Mouse (Mus musculus): Measurements from ENCODE around the gene Gm17660.

Gene Gm17660

GRCm38 (mm10) chr5:104077508-104077907 lies at the start of gene Gm17660:
TSS of gene Gm17660 (minus strand) at chr5:104077608.
- no peak for DNase-seq

DNA sequence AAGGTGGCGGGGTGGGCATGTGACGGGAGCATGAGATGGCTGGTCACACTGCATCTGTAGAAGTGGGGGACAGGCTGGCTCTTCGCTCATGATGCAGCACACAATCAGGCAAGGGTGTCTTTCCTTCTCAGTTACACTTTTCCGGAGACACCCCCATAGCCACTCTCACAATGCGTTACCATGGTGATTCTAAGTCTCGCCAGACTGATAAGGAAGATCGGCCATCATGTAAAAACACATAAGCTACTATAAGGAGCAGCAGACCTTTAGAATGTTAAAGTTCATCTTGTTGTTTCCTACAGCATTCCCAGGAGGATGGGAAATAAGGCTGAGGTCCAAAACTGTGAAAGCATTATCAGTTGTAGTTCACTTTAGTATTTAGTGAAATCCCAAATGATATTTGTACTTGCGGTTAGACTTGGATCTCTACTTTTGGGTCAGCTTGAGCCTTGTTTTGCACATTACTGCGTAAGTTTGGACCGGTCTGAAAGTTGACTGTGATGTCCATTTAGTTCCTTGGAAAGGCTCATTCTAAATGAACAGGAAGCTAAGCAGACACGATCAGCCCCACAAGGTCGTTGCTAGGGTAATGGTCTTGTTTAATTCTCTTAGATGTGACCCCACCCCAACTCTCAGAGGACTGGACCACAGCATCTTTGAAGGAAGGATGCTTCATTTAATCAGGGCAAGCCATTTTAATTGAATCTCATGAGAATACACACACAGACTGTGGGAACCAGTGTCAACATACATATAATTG lies 49.3 kb upstream of the Gm17660 start:
- no peak for DNase-seq

DNA sequence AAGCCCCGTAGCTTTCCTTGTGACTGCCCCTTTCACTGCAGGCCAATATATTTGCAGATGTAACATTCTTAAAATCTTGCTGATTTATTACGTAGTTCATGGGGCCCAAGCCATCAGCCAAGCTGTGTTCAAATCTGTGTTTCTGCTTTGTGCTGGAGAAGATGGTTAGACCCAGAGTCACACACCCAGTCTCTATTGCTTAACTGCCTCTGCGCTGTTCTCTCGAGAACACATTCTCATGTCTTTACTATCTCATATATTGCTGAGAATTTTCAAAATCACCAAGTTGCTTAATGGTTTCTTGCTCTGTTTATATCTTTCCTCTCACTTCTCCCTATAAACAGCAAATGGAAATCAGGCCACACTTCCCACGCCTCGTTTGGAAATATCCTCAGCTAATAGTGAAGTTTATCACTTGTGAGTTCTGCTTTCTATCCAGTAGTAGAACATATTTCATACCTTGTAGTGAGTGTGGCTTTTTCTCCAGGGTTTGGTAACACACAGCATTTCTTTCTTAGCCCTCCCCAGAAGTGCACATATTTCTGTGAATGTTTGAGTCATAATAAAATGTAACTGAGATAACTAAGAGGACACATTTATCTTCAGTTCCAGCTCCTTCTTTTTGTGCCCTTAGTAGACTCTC lies 46.7 kb upstream of the Gm17660 start:
- DNase-seq: no peak

GRCm38 (mm10) chr5:104115890-104116289 lies 38.5 kb upstream of the Gm17660 start:
- no peak for DNase-seq

GRCm38 (mm10) chr5:104115118-104115517 lies 37.7 kb upstream of the Gm17660 start:
- DNase-seq: no peak

GRCm38 (mm10) chr5:104113491-104114172 lies 36.2 kb upstream of the Gm17660 start, which contains the start of gene Sparcl1:
TSS of gene Sparcl1 (minus strand) at chr5:104113733.
- DNase-seq: peak; percentile 67

DNA sequence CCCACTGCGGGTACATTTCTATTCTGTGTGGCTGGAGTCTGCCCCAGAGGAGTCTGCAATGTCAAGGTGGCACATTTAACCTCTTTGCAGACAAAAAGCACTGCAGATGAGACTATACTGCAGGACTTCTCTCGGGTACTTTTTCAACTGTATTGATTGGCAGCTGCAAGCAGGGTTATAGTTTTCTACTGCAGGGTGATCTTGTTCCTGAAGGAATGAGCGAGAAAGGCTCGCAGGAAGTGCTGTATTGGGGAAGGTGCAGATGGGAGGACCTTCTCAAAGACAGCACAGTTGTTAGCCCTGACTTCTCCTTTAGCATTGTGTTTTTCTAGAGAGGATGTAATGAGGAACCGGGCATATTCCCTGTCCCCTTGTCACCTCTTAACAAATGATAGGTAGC lies 35.1 kb upstream of the Gm17660 start:
- no peak for DNase-seq

GRCm38 (mm10) chr5:104112016-104112415 lies 34.6 kb upstream of the Gm17660 start:
- DNase-seq: no peak

DNA sequence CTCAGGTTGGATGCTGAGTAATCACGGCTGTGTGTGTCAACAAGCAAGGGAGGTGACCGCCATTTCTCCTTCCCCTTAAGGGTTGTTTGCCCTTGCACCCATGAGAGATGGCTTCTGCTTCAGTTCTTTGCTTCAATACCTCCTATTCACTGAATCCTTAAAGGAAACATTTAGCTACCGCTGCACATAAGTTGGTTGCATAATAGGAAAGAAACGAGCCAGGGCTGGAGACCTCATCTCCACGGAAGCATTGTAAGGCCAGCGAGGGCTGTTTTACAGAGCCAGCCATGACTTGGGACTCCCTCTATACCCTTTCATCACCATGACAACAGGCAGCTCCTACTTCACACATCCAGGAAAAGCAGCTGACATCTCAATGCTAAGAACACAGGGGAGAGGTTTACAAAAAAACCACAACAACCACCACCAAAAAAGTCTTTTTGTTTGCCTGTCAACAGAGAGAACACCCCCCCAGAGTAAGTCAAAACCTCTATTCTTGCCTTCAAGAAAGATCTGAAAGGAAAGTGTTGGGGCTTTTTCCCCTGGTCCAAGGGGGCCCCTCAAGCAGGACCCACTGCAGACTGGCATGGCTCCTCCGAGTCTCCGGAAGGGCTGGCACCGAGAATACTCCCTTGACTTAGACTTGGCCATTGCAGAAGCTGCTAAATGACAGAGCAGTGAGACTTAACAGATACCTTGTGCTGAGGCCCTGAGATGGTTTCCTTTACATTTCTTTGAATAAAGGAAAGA lies 32.9 kb upstream of the Gm17660 start:
- peak; percentile 75 for DNase-seq

GRCm38 (mm10) chr5:104109516-104109915 lies 32.1 kb upstream of the Gm17660 start:
- DNase-seq: no peak

GRCm38 (mm10) chr5:104108879-104109369 lies 31.5 kb upstream of the Gm17660 start:
- peak; percentile 76 for DNase-seq

DNA sequence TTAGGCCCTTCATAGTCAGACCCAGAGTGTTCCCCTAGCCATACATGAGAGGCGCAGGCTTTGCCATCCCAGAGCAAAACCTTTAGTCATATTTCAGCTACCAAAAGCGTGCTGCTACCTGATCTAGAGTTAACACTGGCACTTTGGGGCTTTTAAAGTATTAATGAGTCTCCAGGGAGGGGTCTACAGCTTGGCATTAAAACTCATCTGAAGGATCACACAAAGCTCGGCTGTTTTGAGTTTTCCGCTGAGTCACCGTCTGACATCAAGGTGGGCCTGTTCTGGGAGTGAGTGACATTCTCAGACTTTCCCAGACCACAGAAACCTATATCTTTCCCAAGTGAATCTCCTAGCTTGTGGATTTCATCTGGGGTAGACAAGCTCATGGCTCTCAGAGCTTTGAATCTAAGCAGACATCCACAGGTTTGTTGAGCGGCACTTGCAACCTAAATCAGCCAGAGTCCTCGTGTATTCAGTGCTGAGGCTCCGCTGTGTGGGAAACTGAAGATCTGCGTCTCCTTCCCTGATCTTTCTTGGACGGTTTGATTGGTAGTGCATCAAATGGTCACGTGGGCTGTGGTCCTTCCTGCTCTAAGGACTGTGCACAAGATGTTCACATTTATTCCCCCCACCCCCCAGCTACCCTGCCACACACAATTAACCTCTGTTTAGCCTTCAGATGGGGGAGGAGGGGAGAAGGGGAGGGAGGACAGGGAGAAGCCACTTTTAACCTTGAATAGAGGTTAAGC lies 30.9 kb upstream of the Gm17660 start:
- DNase-seq: no peak

DNA sequence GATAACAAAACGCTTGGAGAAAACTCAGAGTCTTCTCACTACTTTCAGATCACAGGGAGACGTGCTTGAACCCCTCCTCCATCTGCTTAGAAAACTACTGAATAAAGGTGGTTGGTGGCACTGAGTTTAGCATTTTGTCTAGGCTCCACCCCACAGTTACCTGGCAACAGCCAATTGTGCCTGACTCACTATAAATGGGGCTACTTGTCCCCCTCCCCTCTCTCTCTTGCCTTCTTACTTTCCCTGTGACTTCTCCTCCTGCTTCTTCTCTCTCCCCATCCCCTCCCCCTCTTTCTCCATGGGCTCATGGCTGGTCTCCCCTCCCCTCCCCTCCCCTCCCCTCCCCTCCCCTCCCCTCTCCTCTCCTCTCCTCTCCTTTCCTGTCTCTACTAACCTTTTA lies 26.7 kb upstream of the Gm17660 start:
- DNase-seq: no peak

DNA sequence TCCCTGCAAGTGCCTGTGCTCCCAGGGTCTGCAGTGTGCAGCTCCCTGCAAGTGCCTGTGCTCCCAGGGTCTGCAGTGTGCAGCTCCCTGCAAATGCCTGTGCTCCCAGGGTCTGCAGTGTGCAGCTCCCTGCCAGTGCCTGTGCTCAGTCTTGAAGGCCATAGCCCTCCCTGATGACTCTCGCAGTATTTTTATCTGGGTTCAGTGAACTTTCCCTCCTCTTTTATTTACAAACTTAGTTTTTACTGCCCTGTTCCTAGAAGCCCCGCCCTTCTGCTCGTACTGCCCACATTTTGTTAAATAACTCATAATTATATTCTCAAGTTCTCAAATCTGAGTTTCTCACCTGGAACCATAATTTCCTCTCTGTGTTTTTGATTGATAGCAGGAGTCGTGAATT lies 25.8 kb upstream of the Gm17660 start:
- DNase-seq: no peak

- DNase-seq: no peak
Observed at GRCm38 (mm10) chr5:104101678-104102531, 24.5 kb upstream of the Gm17660 start.

DNA sequence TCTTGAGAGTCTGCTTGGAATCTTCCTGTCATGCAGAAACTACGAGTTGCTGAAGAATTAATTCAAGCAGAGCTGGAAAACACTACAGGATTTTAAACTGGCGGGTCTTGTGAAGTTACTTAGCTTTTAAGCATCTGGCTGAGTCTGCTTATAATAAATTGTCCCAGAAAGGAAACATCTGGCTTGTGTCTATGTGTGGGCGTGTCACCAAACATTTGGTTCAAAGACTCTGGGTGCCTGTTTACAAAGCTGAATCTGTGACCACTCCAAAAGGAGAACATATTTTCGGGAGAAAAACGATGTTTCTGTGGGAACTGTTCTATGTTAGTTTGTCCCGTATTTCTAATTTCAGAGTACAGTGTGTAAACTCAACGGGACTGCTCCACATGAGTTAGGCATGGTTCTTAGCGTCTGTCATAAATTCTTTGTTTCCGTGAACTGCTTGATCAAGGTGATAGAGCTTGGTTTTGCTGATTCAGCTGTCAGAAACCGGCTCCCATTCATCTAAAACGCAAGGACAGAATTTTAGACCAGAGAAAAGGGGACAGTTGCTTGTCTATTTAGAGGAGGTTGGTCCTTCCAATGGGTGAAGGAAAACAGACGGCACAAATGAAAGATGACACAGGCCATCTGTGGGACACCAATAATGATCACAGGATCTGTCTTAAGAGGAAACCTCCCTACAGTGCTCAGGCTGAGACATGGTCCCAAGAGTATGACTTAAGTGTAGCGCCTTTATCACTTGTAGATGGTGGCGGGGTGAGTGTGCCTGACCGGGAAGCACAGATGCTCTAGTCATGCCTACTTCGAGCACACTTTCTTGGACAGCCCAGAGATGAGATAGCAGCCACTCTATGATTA lies 18.9 kb upstream of the Gm17660 start:
- no peak for DNase-seq

DNA sequence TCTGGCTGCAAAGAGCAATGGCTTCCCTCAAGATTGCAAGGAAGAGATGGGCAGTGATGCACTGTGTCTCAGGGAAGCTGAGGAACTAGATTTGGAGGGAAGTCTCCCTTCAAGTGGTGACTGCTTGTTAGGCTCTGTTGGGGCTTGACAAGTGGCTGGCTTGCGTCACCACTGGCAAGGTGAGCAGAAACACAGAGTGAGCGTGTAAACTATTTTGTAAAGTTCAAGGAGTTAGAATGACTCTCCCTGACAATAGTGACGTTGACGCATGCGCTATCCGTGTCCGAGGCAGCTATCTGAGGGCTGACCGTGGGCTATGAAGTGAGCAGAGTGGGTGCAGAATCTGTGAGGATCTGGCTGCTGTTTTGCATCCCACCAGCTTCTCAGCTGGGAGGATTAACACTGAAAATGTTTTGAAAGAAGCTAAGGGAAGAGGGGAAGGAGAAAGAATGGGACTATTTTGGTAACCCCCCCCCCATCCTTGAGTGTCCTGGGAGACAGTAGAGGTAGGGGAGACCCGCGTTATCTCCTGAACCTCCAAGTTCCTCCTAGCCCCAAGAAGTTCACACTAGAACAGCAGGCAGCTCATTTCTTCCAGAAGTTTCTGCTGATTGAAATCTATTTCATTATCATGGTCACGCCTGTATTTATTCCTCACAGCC lies 18.1 kb upstream of the Gm17660 start:
- no peak for DNase-seq

DNA sequence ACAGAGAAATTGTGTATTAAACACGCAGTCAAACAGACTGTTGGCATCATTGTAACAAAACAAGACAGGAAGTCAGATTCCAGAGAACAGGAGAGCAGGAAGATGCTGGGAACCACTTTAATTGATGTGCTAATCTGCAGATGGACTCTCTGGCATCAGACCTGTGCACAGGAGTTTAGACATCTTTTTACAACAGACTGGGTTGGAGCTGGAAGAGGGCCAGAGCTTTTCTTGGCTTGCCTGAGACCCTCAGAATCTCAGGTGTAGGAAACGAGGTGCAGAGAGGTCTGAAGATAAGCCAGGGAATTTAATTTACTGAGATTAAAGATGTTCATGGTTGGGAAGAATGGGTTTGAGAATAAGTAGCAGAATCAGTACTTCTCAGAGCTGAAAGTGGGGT lies 12.3 kb upstream of the Gm17660 start:
- no peak for DNase-seq

- no peak for DNase-seq
Observed at GRCm38 (mm10) chr5:104085366-104085765, 8.0 kb upstream of the Gm17660 start.

- DNase-seq: no peak
Observed at GRCm38 (mm10) chr5:104080736-104081135, 3.3 kb upstream of the Gm17660 start.
